Mouse (Mus musculus): ENCODE data around the gene Rnf207.

- TF ChIP-seq CTCF (conservative IDR thresholded peaks at IDR 0.05 in 1 of 2, IDR thresholded peaks at IDR 0.05 in 1 of 2; ENCODE audit: low read depth in 2 of 2, low read length in 2 of 2): no peak
- TF ChIP-seq ZMIZ1 (IDR thresholded peaks at IDR 0.05; ENCODE audit: low read depth, low read length): no peak
- TF ChIP-seq MAX (IDR thresholded peaks at IDR 0.05; ENCODE audit: low read length): no peak
- no peak for TF ChIP-seq ETS1 (conservative IDR thresholded peaks at IDR 0.05; ENCODE audit: low read depth, low read length)
- TF ChIP-seq ELF1 (IDR thresholded peaks at IDR 0.05; ENCODE audit: low read depth, low read length): no peak
- no peak for TF ChIP-seq USF2 (conservative IDR thresholded peaks at IDR 0.05; ENCODE audit: low read depth, low read length)
- no peak for TF ChIP-seq POLR2A (IDR thresholded peaks at IDR 0.05; ENCODE audit: low read depth, low read length)
- TF ChIP-seq POLR2AphosphoS2 (IDR thresholded peaks at IDR 0.05; ENCODE audit: low read depth, low read length): no peak
- no peak for TF ChIP-seq HCFC1 (IDR thresholded peaks at IDR 0.05; ENCODE audit: low read depth, low read length)
- no peak for TF ChIP-seq ZNF384 (IDR thresholded peaks at IDR 0.05; ENCODE audit: low read depth, low read length)
Measured at GRCm38 (mm10) chr4:152321464-152321863, 2.7 kb upstream of the Rnf207 start.
